Mouse (Mus musculus) cerebellum, adult 2 months (tissue): ENCODE data around the gene Dcpp3.

Experiments used
- CTCF ChIP-seq: fragments of 200-500 bp; IDR thresholded peaks from 2 replicates; pipeline ENCODE4 v1.5.1; 2011; ENCODE audit warnings: low read depth, mild to moderate bottlenecking, control low read depth, low read length, moderate library complexity, borderline replicate concordance; ENCODE audit not compliant: insufficient read depth
- POLR2A ChIP-seq: fragments of 200-500 bp; IDR thresholded peaks from 2 replicates; pipeline ENCODE4 v1.6.1; 2011; ENCODE audit warnings: low read length, control low read depth, borderline replicate concordance; ENCODE audit not compliant: insufficient read depth

GRCm38 (mm10) chr17:23873884-23874856 is 43.1 kb upstream of the Dcpp3 start:
- TF ChIP-seq POLR2A = no peak
- TF ChIP-seq CTCF = peak; percentile 78
